Mouse (Mus musculus) macrophage (primary cell): ENCODE data around the gene Gm10721. TPM values are rescaled to one million over a fixed set of nuclear protein-coding genes. Genes with fewer than 3 reads are reported as not detected.
"Not testable (repeated sequence)": the region's sequence is repeated elsewhere in the genome, so short reads cannot be mapped to it uniquely, and the experiment has no call there.

Experiments used
- H3K27ac ChIP-seq: fragments of 350-480 bp; formaldehyde crosslinking; 2 replicates; pipeline ENCODE4 v1.9.0; 2021
- H3K36me3 ChIP-seq: fragments of 350-480 bp; formaldehyde crosslinking; 2 replicates; pipeline ENCODE4 v1.9.0; 2021; ENCODE audit errors: inconsistent target
- H3K4me3 ChIP-seq: fragments of 350-480 bp; formaldehyde crosslinking; 2 replicates; pipeline ENCODE4 v1.9.0; 2021; ENCODE audit errors: inconsistent target
- H3K79me2 ChIP-seq: fragments of 350-480 bp; formaldehyde crosslinking; 2 replicates; pipeline ENCODE4 v1.9.0; 2021; ENCODE audit errors: inconsistent target
- whole genome bisulfite sequencing: methylation state at CpG from one replicate; pipeline ENCODE4 v1.1.7; 2026; ENCODE audit warnings: inconsistent platforms; ENCODE audit not compliant: missing documents; 5-methylcytosine and 5-hydroxymethylcytosine counted together
- polyA plus RNA-seq: library from polyadenylated mRNA; stranded (reverse); fragments of 250-400 nt; gene quantifications from 3 replicates; pipeline ENCODE4 v1.2.4, GENCODE M21; 2018; ENCODE audit warnings: inconsistent platforms

Gene Gm10721
- polyA plus RNA-seq, 1 experiment from 2014 or later, result not detected

DNA sequence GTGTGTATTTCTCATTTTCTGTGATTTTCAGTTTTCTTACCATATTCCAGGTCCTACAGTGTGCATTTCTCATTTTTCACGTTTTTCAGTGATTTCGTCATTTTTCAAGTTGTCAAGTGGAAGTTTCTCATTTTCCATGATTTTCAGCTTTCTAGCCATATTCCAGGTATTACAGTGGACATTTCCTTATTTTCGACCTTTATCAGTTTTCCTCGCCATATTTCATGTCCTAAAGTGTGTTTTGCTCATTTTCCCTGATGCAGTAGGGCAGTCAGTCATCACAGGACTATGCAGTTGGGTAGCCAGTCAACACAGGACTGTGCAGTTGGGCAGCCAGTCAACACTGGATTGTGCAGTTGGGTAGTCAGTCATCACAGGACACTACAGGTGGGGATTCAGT lies 25.2 kb downstream of the Gm10721 start:
- not testable (repeated sequence) for H3K4me3 ChIP-seq, H3K27ac ChIP-seq, H3K79me2 ChIP-seq, H3K36me3 ChIP-seq
- 68% methylated on average over 4 of the region's 4 CpGs for WGBS

Other genes starting within 250 kb of the Gm10721 start
- not detected in 3 replicates for gene Gm10722, start 12.2 kb upstream of the Gm10721 start, polyA plus RNA-seq
- not detected in 3 replicates for gene Gm11168, start 9.8 kb upstream of the Gm10721 start, polyA plus RNA-seq
- gene Gm10720, start 2.5 kb downstream of the Gm10721 start, polyA plus RNA-seq, result not detected in 3 replicates
- not detected in 3 replicates for gene Gm10719, start 4.3 kb downstream of the Gm10721 start, polyA plus RNA-seq
- not detected in 3 replicates for gene Gm10718, start 10.4 kb downstream of the Gm10721 start, polyA plus RNA-seq
- gene Gm10717, start 12.3 kb downstream of the Gm10721 start, polyA plus RNA-seq, result not detected in 3 replicates
- not detected in 3 replicates for gene Gm17535, start 21.5 kb downstream of the Gm10721 start, polyA plus RNA-seq
- not detected in 3 replicates for gene Gm10715, start 23.7 kb downstream of the Gm10721 start, polyA plus RNA-seq